16 mouse cellular contexts compared by ENCODE assay signal in the genomic region with DNA sequence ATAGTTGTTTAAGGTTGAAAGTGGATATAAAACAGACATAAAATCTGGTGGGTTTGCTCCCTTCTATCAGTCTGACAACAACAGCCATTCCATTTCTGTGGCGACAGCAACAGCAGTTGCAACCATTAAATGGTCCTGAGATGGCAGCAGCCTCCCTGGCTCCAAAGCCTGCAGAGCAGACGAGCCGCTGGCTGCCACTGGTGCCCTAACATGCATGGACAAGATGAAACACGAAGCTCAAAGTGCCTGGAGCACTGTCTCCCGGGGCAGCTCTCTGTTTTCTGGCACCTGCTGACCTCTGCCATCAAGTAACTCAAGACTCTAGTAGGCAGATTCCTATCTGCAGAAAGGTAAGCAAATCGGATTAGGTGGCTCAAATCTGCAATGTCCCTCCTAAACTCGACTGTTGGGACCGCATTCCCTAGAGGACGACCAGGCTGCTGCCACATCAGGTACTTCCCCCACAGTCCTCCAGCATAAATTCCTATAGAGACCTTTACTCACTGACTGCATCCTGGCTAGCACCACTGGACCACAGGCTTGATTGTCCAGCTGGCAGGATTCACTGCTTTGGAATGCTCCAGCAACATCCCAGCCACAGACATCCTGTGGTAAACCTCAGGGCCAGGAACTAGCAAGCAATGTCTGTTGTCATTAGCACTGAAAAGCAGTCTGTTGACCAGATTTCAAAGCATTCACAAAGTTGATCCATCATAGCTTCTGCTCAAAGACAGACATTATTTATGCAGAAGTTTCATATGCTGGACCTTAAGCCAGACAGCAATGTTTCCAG.
DNase-seq lines count a peak whose midpoint lies in the region; ATAC-seq and TF ChIP-seq lines count a peak whose summit lies in the region.
"Had no signal": no experiment of that assay in that cellular context is flagged by ENCODE, and none has a peak within 500 bp of the region (broad histone marks: within the 10 kb centered on the region; RNA-seq: fewer than 3 reads in every experiment).

No protein-coding gene starts in this region.

- H3K4me1 ChIP-seq in heart, postnatal 0 days (ENCODE audit: control insufficient read depth, insufficient read depth), result no peaks in the 10 kb centered on the region
- 0 out of 2 replicates have a peak, but pooled peaks cover 3% of the 10 kb centered on the region for H3K4me1 ChIP-seq in midbrain, embryonic 14.5 days (ENCODE audit: control insufficient read depth, insufficient read depth, low read length)
- peaks cover 13% of the 10 kb centered on the region for H3K4me1 ChIP-seq in midbrain, embryonic 13.5 days (replicated peaks)
- H3K4me1 ChIP-seq in midbrain, postnatal 0 days (ENCODE audit: insufficient read depth, low read length), result no peaks in the 10 kb centered on the region
- H3K4me1 ChIP-seq: limb, embryonic 13.5 days had no signal

- no peaks in the 10 kb centered on the region for H3K27me3 ChIP-seq in heart, postnatal 0 days (ENCODE audit: control insufficient read depth, insufficient read depth, low read length)
- no peaks in the 10 kb centered on the region for H3K27me3 ChIP-seq in midbrain, embryonic 14.5 days (ENCODE audit: control insufficient read depth, insufficient read depth, low read length)
- no peaks in the 10 kb centered on the region for H3K27me3 ChIP-seq in midbrain, embryonic 13.5 days
- H3K27me3 ChIP-seq in midbrain, postnatal 0 days (ENCODE audit: insufficient read depth, low read length), result no peaks in the 10 kb centered on the region
- H3K27me3 ChIP-seq: heart, embryonic 13.5 days; limb, embryonic 13.5 days had no signal

- no peak overlapping the region for H3K9ac ChIP-seq in heart, postnatal 0 days (replicated peaks; ENCODE audit: low read depth, low read length)
- H3K9ac ChIP-seq in midbrain, embryonic 14.5 days (replicated peaks; ENCODE audit: low read length), result no peak overlapping the region
- H3K9ac ChIP-seq in midbrain, embryonic 13.5 days (replicated peaks), result no peak overlapping the region
- no peak overlapping the region for H3K9ac ChIP-seq in midbrain, postnatal 0 days (replicated peaks; ENCODE audit: low read length, poor library complexity, severe bottlenecking)
- H3K9ac ChIP-seq: heart, embryonic 13.5 days; limb, embryonic 13.5 days; liver, postnatal 0 days had no signal

- no peak for TF ChIP-seq CTCF in heart, postnatal 0 days (IDR thresholded peaks at IDR 0.05; ENCODE audit: low read depth)
- no peak for TF ChIP-seq CTCF in brain, embryonic 14.5 days (IDR thresholded peaks at IDR 0.05; ENCODE audit: borderline replicate concordance, extremely low read depth, insufficient read depth, insufficient read length)
- TF ChIP-seq CTCF in midbrain, postnatal 0 days (IDR thresholded peaks at IDR 0.05), result 0 out of 2 replicates have a peak, but pooled peaks have one; percentile 2

- H3K36me3 ChIP-seq in heart, postnatal 0 days (replicated peaks; ENCODE audit: control insufficient read depth, insufficient read depth, low read length), result no peaks in the 10 kb centered on the region
- no peaks in the 10 kb centered on the region for H3K36me3 ChIP-seq in midbrain, embryonic 14.5 days (ENCODE audit: control insufficient read depth, insufficient read depth, low read length)
- H3K36me3 ChIP-seq in midbrain, embryonic 13.5 days, result no peaks in the 10 kb centered on the region
- H3K36me3 ChIP-seq in midbrain, postnatal 0 days (ENCODE audit: insufficient read depth, low read length), result no peaks in the 10 kb centered on the region
- H3K36me3 ChIP-seq: heart, embryonic 13.5 days; limb, embryonic 13.5 days had no signal

- peak; percentile 33; the same call in 1 of the 2 replicates for ATAC-seq in heart, postnatal 0 days (ENCODE audit: insufficient read depth, low read depth)
- ATAC-seq in midbrain, embryonic 14.5 days (ENCODE audit: low FRiP score, low TSS enrichment), result no peak
- no peak for ATAC-seq in midbrain, embryonic 13.5 days
- 0 out of 2 replicates have a peak, but pooled peaks have one; percentile 60 for ATAC-seq in midbrain, postnatal 0 days (ENCODE audit: low FRiP score)
- no peak for ATAC-seq in erythroid progenitor cell, adult 5-6 weeks (replicated peaks; ENCODE audit: low FRiP score, poor library complexity, severe bottlenecking)
- ATAC-seq: liver, postnatal 0 days had no signal

- no peaks in the 10 kb centered on the region for H3K9me3 ChIP-seq in heart, postnatal 0 days (replicated peaks; ENCODE audit: control insufficient read depth, low read length)
- H3K9me3 ChIP-seq in midbrain, embryonic 14.5 days (ENCODE audit: control insufficient read depth, low read length), result no peaks in the 10 kb centered on the region
- H3K9me3 ChIP-seq in midbrain, embryonic 13.5 days, result no peaks in the 10 kb centered on the region
- no peaks in the 10 kb centered on the region for H3K9me3 ChIP-seq in midbrain, postnatal 0 days (ENCODE audit: low read length)
- H3K9me3 ChIP-seq: heart, embryonic 13.5 days; limb, embryonic 13.5 days had no signal

- intact Hi-C loops in heart, postnatal 36 days (cut with DNase I), result no loop called here

- no peak overlapping the region for H3K27ac ChIP-seq in heart, postnatal 0 days (ENCODE audit: low read depth)
- H3K27ac ChIP-seq in midbrain, embryonic 14.5 days (replicated peaks; ENCODE audit: low read depth, low read length), result no peak overlapping the region
- H3K27ac ChIP-seq in midbrain, embryonic 13.5 days, result no peak overlapping the region
- H3K27ac ChIP-seq in midbrain, postnatal 0 days (ENCODE audit: low read depth, low read length), result no peak overlapping the region
- H3K27ac ChIP-seq: heart, embryonic 13.5 days; limb, embryonic 13.5 days had no signal

- no peak for TF ChIP-seq EP300 in heart, postnatal 0 days (IDR thresholded peaks at IDR 0.05; ENCODE audit: low read depth)

- TF ChIP-seq POLR2A in brain, embryonic 14.5 days (IDR thresholded peaks at IDR 0.05; ENCODE audit: borderline replicate concordance, extremely low read depth, insufficient read depth, insufficient read length, poor library complexity, severe bottlenecking), result no peak

- DNase-seq in heart, postnatal 0 days (ENCODE audit: low spot score), result no peak
- no peak for DNase-seq in heart, postnatal 36 days
- peak; percentile 39 for DNase-seq in midbrain, embryonic 14.5 days
- peak; percentile 37 for DNase-seq in brain, embryonic 14.5 days (ENCODE audit: low read depth)
- DNase-seq in midbrain, postnatal 0 days (ENCODE audit: low spot score), result peak; percentile 10
- DNase-seq in frontal cortex, postnatal 14 days (ENCODE audit: low spot score in 2 of 2), result no peak
- DNase-seq: adrenal gland, postnatal 36 days; gastrocnemius, postnatal 25 days; layer of hippocampus, postnatal 36 days; liver, postnatal 0 days; right cerebral cortex, postnatal 25 days; thymus, adult 2 months had no signal

- no peak overlapping the region for H3K4me3 ChIP-seq in heart, postnatal 0 days (ENCODE audit: low read depth, low read length)
- no peak overlapping the region for H3K4me3 ChIP-seq in midbrain, embryonic 14.5 days (replicated peaks; ENCODE audit: low read depth, low read length)
- no peak overlapping the region for H3K4me3 ChIP-seq in midbrain, embryonic 13.5 days (replicated peaks)
- H3K4me3 ChIP-seq in midbrain, postnatal 0 days (ENCODE audit: low read depth, low read length), result no peak overlapping the region
- H3K4me3 ChIP-seq: heart, embryonic 13.5 days; limb, embryonic 13.5 days had no signal

- H3K4me2 ChIP-seq in heart, postnatal 0 days (ENCODE audit: low read depth, low read length), result no peak overlapping the region
- H3K4me2 ChIP-seq in midbrain, embryonic 14.5 days (ENCODE audit: low read length), result no peak overlapping the region
- H3K4me2 ChIP-seq in midbrain, embryonic 13.5 days (replicated peaks), result no peak overlapping the region
- no peak overlapping the region for H3K4me2 ChIP-seq in midbrain, postnatal 0 days (ENCODE audit: low read depth, low read length, poor library complexity, severe bottlenecking)
- H3K4me2 ChIP-seq: heart, embryonic 13.5 days; limb, embryonic 13.5 days had no signal

- WGBS in heart, postnatal 0 days, result 58% methylated on average over 9 of the region's 9 CpGs
- WGBS in midbrain, embryonic 14.5 days, result 55% methylated on average over 9 of the region's 9 CpGs
- 64% methylated on average over 9 of the region's 9 CpGs for WGBS in midbrain, embryonic 13.5 days
- 49% methylated on average over 9 of the region's 9 CpGs for WGBS in midbrain, postnatal 0 days

Comparison
In these comparisons a context has a peak if more than half of its experiments do, and no peak if none do; other contexts are left out.
1. ATAC-seq: peak in heart, postnatal 0 days (single experiment) and midbrain, postnatal 0 days (single experiment); none in midbrain, embryonic 14.5 days (single experiment), midbrain, embryonic 13.5 days (single experiment) and erythroid progenitor cell, adult 5-6 weeks (single experiment).
2. DNase-seq: peak in midbrain, embryonic 14.5 days (single experiment), brain, embryonic 14.5 days (single experiment) and midbrain, postnatal 0 days (single experiment); none in heart, postnatal 0 days (single experiment), heart, postnatal 36 days (0 of 2) and frontal cortex, postnatal 14 days (0 of 2).